Mouse (Mus musculus) gastrocnemius, postnatal 14 days (tissue): ENCODE data around the gene Reep3. TPM values are rescaled to one million over a fixed set of nuclear protein-coding genes. Genes with fewer than 3 reads are reported as not detected.
"Not testable (repeated sequence)": the region's sequence is repeated elsewhere in the genome, so short reads cannot be mapped to it uniquely, and the experiment has no call there.

Source experiments
- DNase-seq: peaks from one replicate; pipeline ENCODE4 v3.0.0; 2021; ENCODE audit warnings: mixed read lengths
- intact Hi-C: fragments of 180-260 bp; cut with DNase I; formaldehyde crosslinking; loops from one replicate; pipeline ENCODE4 v1.15.1; 2025; ENCODE audit warnings: low total_unique reads
- total RNA-seq, 2 experiments: library from RNA; stranded (reverse); gene quantifications; 2 replicates each; pipeline ENCODE4 v1.2.3; 2021

Gene Reep3
- total RNA-seq, 2 experiments from 2014 or later, result 16.9 to 18.6 TPM

GRCm38 (mm10) chr10:67112967-67113366, 16.2 kb upstream of the Reep3 start:
- intact Hi-C loops, result not testable (repeated sequence)

DNA sequence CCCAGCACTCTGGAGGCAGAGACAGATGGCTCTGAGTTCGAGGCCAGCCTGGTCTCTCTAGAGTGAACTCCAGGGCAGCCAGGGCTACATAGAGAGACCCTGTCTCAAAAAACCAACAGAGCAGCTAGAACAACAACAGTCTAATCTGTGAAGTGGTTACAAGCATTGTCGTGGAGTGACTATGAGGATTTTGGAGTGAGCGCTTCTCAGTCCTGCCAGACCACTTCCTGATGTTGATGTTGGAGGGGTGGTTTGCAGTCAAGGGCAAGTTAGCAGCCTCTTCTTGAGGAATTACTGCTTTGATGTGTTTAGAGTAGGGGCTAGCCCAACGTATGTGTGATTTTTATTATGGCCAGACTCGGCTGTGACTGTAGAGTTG, 15.0 kb upstream of the Reep3 start:
- intact Hi-C loops, result no loop called here

More at GRCm38 (mm10) chr10:67112967-67113366, 16.2 kb upstream of the Reep3 start:
- not testable (repeated sequence) for DNase-seq

GRCm38 (mm10) chr10:67111044-67111798, 14.5 kb upstream of the Reep3 start:
- no peak for DNase-seq
- intact Hi-C loops, result no loop called here

More for the DNA sequence above, 15.0 kb upstream of the Reep3 start:
- no peak for DNase-seq

DNA sequence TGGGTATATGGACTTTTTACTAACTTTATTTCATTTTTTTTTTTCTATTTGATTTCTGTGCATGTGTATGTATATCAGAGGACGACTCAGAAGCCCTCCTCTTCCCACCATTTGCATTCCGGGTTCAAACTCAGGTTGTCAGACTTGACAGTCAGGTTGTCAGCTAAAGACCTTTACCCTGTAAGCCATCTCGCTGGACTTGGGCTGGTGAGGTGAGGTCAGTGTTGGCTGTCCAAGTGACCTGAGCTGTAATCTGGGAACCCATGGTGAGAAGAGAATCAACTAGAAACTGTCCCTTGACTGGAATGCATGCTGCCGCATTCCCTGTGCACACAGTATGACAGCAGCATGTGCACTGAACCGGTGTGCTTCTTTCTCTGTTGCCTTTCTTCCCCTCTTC, 12.9 kb upstream of the Reep3 start:
- DNase-seq, result no peak

GRCm38 (mm10) chr10:67108096-67108495, 11.4 kb upstream of the Reep3 start:
- DNase-seq, result no peak

More for the DNA sequence above, 12.9 kb upstream of the Reep3 start:
- intact Hi-C loops, result no loop called here

DNA sequence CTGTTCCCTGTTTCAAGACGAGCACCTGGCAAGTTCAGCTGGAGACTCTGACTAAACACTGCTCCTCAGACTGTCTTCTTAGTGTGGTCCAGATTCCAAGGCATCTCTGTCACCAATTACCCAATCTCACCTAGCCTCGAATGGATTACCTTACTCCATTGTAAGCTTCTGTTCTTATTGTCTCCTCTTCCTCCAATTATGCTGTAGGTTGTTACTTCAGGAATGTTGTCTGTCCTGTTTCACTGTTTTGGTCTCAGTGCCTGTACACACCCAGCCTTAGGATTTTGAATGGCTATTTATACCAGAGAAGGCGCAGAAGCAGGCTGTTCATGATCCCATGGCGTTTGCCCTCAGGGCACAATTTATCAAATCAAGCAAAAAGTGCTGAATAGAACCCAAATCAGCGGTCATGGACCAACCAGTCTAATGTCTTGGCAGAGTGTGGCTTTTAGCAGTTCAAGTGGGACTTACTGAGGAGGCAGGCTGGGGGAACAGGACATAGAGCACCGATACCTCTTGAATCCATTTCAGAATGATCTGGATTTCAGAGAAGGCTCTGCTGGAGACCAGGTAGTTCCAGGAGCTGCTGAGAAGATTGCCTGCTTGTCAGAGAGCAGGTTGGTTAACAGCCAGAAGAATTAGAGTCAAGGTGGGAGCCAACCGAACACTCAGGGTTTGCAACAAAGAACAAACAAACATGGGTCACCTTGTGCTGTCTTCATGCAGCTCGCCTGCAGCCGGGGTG, 10.4 kb upstream of the Reep3 start:
- intact Hi-C loops, result no loop called here
- no peak for DNase-seq

More at GRCm38 (mm10) chr10:67108096-67108495, 11.4 kb upstream of the Reep3 start:
- intact Hi-C loops, result no loop called here

DNA sequence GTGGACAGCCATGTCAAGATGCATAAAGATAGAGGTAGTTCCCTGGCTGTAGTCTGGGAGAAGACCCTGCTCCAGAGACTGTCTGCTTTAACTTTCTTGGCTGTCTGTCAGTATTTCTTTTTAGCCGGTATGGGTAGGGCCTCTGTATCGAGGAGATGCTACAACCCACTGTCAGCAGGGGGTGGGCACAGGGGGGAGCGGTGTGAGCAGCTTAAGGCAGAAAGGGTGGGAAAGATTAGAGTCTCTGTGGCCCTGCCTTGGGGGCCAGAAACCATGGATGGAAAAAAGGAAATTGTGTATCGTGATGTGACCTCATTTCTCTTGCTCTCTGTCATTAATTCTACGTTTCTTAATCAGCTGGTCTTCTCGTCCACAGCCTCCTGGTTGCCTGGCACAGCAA, 9.7 kb upstream of the Reep3 start:
- DNase-seq, result no peak
- intact Hi-C loops, result no loop called here

DNA sequence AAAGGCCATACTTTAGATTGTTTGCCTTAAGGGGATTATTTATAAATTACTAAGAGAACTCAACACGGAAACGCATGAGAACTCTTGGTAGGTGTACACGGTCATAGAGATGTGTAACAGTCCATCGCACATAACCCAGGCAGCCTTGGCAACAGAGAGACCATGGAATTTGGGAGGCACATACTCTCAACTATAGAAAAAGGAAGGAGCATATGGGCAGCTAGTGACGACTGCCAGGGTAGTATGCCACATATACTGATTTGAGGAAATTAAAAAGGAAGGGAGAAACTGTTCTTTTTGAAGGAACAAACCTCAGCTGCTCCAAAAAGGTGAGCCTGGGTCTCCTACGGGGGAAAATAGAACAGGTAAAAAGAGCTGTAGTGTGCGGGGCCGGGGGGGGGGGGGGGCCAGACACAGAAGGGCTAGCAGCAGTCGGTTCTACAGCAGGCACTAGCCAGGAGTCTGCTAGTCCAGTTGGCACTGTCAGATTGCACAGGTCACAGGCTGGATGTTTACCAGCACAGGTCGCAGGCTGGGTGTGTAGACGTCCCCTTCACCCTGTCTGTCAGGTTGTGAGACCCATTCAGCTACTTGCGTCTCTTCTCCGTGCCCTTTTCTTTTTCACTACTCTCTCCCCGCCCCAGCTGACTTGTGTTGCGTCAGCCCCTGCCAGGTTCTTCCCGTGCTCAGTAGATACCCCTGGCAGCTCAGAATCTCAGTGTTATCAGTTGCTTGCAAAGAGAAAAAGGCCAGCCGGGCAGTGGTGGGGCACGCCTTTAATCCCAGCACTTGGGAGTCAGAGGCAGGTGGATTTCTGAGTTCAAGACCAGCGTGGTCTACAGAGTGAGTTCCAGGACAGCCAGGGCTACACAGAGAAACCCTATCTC, 8.8 kb upstream of the Reep3 start:
- no peak for DNase-seq
- intact Hi-C loops, result no loop called here

- intact Hi-C loops, result no loop called here
- no peak for DNase-seq
These were observed 7.8 kb upstream of the Reep3 start for GRCm38 (mm10) chr10:67104543-67104942.

DNA sequence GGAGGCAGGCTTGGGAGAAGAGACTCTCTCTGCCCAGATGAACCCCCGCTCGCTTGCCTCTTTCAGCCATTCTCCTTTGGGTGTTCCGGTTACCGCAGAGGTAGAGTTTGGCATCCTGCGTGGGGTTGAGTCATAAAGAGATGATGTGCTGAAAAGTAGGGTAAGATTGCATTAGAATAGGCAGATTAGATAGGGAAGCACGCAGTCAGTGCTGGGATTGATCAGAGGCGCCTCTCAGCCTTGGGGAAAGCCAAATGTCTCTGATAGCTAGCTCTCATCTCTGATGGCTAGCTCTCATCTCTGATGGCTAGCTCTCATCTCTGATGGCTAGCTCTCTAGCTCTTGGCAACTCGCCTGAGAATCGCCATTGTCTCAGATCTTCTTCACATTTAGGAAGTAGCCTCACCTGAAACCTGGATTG, 4.1 kb upstream of the Reep3 start:
- no peak for DNase-seq
- intact Hi-C loops, result no loop called here

DNA sequence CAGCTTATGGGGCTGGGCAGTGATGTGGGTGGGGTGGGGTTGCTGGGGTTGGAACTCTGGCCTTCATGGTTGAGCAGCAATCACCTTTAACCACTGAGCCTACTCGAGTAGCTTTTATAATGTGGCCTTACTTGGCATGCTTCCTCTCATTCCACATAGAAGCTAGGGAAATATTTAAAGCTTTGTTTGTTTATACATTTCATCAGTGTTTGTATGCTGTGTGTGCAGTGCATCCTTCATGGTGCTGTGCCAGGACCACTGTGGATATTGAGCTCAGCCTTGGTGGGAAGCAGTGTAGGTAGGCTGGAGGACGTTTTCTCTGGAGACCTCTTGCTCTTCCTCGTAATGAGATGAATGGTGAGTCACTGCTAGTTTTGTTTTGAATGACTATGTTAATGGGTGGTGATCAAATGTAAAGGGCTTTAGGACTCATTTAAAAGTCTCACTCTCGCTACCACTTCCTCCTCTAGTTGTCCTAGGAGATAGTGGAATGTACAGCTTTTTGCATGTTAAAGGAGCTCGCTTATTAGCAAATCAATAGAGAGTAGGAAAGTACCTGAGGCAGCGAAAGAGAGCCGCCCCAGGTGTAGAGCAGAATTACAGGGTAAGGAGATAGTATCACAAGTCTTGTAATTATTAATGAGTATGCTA, 3.4 kb upstream of the Reep3 start:
- no peak for DNase-seq
- intact Hi-C loops, result no loop called here

DNA sequence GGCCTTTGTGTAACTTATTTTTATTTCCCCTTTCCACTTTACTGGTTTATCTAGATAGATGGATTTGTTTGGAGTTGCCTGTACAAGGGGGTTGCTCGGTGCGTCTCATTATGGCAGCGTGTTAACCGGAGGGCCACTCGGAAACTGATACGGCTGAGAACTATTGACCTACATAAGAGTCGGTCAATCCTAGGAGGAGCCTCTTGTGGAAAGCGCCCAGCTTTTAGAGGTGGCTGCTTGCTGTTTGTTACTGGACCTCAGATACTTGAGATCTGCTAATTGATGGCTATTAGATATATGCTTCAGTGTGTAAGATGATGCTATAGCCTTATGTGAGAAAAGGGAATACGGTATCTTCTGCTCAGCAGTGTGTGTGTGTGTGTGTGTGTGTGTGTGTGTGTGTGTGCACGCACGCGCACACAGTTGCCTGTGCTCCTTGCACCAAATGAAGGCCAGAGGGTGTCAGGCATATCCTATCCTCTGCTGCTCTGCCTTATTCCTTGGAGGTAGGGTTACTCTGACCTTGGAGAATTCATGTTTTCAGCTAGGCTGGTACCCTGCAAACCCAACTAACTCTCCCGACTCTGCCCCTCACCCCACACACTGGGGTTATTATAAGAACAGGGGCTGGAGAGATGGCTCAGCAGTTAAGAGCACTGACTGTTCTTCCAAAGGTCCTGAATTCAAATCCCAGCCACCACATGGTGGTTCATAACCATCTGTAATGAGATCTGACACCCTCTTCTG, 2.6 kb upstream of the Reep3 start:
- intact Hi-C loops, result loop anchor here (5.0 kb wide), 1 partner anchor 62 kb away; no protein-coding TSS in a partner anchor
- DNase-seq, result no peak

DNA sequence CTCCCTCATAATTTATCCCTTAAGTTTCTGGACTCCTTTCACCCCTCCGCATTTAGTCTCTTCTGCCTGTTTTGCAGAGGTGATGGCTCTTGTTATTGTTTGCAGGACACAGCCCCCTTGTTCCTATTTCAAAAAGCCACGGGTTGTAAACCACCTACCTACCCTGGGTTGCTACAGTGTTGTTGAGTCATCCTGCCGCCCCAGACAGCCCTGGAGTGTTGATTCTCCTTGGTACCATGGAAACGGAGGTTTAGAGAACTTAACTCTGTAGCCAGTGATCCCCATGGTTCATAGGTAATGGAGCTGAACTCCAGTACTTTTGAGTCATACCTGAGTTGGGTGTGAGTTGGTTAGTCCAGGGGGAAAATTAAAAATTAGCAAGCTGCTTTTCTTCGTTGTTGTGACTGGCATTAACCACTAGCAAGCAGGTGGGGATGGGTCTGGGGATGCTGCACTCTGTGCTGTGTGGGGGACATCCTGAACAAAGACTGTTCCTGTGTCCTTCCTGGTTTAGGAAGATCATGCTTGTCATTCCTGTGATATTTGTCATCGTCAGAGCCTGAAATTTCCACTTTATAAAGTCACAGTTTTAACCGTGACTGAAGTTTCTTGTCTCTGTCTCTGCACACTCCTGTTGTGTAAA, 1.8 kb upstream of the Reep3 start:
- DNase-seq, result no peak
- intact Hi-C loops, result loop anchor here (5.0 kb wide), 1 partner anchor 61 kb away; no protein-coding TSS in a partner anchor

GRCm38 (mm10) chr10:67097437-67098150, 849 bp upstream of the Reep3 start:
- no peak for DNase-seq
- intact Hi-C loops, result loop anchor here (5.0 kb wide), 1 partner anchor 60 kb away; no protein-coding TSS in a partner anchor

DNA sequence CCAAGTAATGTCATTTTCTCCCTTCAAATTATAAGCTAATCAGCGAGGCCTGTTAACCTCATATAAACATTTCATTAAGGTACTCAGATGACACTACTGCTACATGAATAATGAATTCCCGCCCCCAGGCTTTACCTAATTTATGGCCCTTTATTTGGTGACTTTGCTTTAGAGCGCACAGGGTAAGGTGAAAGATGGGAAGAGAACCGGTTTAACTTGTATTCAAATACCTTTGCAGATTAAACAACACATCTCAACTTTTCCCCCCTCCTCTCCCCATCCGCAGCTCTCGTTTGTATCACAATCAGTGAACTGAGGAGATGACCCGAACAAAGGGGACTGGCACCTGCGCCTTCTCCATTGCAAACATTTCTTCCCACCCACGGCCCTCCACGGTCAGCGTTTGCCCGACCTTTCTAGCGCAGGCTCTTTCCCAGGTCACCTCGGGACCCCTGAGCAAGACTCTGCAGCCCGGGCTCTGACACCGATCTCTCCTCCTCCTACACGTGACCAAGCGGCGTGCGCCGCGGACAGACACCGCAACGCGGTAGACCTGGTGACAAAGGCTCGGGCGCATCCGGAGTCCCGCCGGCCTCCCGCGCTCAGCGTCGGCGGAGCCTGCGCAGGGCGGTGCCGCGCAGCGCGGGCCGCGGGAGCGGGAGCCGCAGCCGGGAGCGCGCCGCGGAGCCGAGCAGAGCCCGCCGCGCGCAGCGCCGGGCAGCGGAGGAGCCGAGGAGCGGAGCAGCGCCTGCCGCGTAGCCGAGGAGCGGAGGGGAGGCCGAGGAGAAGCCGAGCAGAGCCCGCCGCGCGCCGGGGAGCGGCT, 736 bp downstream of the Reep3 start, which contains the start of gene Jmjd1c:
TSS of gene Jmjd1c (plus strand) at position 328 of the 823 bp plus-strand sequence.
- intact Hi-C loops, result loop anchor here (5.0 kb wide), 1 partner anchor 59 kb away; no protein-coding TSS in a partner anchor
- peak; percentile 74 for DNase-seq

- intact Hi-C loops, result loop anchor here (5.0 kb wide), 1 partner anchor 58 kb away; no protein-coding TSS in a partner anchor
These were observed 1.8 kb downstream of the Reep3 start for GRCm38 (mm10) chr10:67094922-67095321.

More at GRCm38 (mm10) chr10:67094922-67095321, 1.8 kb downstream of the Reep3 start:
- DNase-seq, result no peak
